Mouse (Mus musculus) adrenal gland, postnatal 25 days (tissue): ENCODE results near the gene Ttc30b. TPM values are rescaled to one million over a fixed set of nuclear protein-coding genes. Genes with fewer than 3 reads are reported as not detected.
"Not testable (repeated sequence)": the region's sequence is repeated elsewhere in the genome, so short reads cannot be mapped to it uniquely, and the experiment has no call there.

Source experiments
- DNase-seq: peaks from one replicate; pipeline ENCODE4 v3.0.0; 2021; ENCODE audit warnings: mixed read lengths
- long read RNA-seq: library from polyadenylated mRNA; stranded (forward); transcript quantifications from one replicate; pipeline ENCODE4 v2.0.0, GENCODE M21; 2021
- total RNA-seq: library from RNA; stranded (reverse); gene quantifications from 2 replicates; pipeline ENCODE4 v1.2.3, GENCODE M21; 2021

The Ttc30b gene
- total RNA-seq = 19.1 and 26.4 TPM in 2 replicates
- long read RNA-seq, transcript Ttc30b-201 (1 exons, 2,737 nt) = major isoform, 27 of 27 reads
- long read RNA-seq, partial matches to known transcripts = 0 of 27 reads
- long read RNA-seq, other reads (novel, unspliced or antisense) = 0 of 27 reads

DNA sequence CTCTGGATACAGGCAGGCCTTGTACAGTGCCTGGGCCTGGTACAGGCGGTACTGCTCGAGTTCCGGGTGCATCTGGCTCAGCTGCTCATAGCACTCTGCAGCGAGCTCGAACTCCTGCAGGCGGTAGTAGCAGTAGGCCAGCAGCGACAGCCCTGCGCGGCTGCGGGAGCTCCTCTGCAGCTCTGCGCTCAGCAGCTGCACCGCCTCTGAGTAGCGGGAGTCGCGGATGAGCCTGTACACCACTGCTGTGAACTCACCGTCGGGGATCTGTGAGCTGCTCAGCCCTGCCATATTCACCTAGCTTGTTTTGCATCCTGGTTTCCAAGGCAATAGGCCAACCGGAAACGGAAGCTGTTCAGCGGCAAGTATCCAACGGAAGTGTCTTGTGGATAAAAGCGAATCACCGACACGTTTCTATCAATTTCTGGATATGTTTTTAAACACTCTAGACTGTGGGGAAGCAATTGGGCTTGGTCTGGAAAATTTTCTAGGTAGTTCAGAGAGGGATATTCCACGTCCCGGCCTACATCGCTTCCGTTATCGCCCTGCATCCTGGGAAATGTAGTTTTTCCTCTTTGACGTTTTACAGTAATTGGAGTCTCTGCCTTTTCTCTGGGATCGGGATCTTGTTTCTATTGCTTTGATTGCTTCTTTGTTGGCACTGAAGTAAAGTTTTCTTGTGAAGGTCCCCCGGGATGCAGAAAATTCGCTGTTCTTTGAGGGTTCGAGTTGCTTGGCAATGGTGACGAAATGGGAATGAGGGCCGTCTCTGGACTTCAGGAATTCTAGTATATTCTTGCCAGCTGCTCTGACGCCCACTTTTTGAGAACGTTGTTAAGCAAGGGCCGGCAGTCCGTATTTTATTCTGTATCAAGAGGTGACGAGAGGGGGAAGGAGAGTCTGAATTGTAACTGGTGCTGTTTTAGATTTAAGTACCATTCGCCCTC lies at the start of gene Ttc30b:
Ttc30b (minus strand) TSS at position 469 of the 947 bp plus-strand sequence.
- DNase-seq = peak; percentile 70

DNA sequence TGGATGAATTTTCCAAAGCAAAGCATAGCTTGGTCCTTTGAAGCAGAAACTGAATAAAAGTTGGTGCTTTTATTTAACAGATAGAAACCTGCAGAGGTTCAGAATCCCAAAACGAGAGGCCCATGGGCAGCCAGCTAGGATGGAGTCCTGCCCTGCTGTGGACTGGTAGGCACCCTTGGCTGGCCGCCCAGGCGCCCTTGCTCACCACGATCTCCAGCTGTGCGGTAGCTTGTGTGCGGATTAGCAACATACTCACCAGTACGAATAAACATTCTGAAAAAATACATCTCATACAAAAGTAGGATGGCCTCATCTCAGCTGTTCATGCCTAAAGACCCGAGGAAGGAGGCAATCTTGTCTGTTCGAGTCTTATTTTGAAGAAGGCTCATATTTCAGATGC lies 49.4 kb upstream of the Ttc30b start:
- DNase-seq = no peak

DNA sequence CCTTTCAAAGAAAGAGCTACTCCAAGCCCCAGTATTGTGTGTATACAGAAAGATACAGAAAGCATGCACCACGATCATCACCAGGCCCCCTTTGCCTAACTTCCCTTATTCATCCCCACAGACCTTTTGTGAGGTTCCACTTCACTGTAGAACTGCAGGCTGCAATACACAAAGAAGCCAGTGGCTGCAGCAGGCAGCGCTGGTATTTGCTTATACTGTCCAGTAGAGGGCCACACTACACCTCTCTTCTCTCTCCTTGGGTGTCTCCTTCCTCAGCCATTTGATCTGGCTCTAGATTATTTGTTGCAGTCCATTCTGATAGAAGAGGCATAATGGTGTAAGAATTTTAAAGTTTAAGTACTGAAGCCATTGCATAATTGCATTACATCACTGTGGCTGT lies 46.7 kb upstream of the Ttc30b start:
- no peak for DNase-seq

DNA sequence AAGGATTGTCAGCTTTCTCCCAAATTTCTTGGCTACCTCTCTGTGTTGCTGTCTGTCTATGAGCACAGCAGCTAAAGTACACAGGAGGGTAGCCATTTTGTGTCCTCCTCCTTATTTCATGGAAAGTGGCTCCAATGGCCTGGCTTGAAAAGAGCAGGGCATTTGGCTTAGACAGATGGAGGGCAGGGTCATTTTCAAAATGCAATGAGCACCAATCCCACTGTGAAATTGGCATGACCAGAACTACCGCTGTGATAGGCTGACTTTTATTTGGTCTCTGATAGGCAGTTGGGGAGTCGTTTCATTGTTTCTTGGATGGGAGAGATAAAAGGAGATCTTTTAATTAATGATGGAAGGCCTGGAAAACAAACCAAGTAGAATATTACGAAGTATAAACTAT lies 45.5 kb upstream of the Ttc30b start:
- DNase-seq = no peak

DNA sequence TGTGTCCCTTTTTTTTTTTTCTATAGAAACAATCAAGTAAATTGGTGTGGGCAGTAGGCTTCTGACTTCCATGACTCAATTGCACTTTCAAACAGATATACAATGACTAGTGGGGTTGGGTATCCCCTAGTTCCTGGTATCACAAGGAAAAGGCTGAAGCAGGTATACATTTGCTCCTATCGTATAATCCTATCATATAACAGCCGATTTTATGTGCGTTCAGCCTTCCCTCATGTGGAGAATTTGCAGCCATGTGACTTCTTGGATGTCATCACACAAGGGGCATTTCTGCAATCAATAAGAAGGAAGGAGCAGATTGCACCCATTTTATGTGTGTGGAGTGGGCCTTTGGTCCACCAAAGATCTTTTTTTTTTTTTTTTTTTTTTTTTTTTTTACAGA lies 44.7 kb upstream of the Ttc30b start:
- no peak for DNase-seq

DNA sequence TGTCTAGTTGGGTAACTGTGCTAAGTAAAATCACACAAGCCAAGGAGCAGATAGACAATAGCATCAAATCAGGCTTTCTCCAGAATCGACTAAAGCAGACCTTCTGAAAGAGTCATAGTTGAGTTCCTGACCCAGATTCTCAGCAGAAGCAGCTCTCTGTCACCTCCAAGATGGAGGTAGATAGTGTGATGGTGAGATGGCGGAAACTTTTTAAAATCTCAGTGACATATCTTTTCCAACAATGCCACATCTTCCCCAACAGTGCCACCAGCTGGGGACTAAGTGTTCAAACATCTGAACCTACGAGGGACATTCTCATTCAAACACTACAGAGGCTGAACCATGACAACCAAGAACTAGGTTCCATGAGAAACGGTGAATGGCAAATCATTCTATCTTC lies 44.2 kb upstream of the Ttc30b start:
- no peak for DNase-seq

DNA sequence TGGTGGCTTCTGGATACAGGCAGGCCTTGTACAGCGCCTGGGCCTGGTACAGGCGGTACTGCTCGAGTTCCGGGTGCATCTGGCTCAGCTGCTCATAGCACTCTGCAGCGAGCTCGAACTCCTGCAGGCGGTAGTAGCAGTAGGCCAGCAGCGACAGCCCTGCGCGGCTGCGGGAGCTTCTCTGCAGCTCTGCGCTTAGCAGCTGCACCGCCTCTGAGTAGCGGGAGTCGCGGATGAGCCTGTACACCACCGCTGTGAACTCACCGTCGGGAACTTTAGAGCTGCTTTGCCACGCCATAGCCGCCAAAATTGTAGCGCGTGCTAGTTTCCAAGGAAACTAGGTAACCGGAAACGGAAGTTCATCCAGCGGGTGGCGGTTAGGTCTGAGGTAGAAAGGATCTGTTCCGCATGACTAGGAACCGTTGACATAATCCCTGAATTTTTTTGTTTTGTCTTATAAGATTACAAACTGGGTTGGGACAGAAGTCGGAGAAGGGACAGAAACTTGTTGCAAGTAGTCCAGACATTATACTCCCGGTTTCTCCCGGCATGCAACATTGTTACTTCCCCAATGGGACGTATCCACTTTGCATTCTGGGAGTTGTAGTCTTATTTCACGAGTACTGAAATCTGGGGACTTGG lies 43.2 kb upstream of the Ttc30b start, which contains the start of gene Ttc30a1:
Ttc30a1 (minus strand) TSS at position 528 of the 642 bp plus-strand sequence.
- DNase-seq = peak; percentile 60

DNA sequence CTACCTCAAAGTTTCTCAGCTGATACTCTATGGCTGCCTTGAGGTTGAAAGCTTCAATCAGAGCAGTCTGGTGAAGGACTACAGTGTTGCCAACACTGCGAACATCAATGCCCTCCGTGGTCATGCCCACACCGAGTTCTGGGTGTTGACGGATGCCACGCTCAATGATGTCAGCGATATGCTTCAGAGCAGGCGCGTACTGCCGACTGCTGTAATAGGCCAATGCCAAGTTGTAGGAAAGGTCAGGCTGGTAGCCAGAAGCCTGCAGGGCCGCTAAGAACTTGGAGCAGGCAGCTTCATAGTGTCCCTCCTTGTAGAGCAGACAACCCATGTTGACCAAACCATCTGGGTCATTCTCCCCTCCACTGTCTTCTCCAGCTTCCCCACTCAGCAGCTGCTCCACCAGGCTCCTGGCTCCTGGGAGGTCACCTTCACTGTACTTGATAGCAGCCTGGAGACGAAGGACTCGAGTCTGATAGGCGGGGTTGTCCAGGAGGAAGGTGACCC lies 42.6 kb upstream of the Ttc30b start:
- not testable (repeated sequence) for DNase-seq

DNA sequence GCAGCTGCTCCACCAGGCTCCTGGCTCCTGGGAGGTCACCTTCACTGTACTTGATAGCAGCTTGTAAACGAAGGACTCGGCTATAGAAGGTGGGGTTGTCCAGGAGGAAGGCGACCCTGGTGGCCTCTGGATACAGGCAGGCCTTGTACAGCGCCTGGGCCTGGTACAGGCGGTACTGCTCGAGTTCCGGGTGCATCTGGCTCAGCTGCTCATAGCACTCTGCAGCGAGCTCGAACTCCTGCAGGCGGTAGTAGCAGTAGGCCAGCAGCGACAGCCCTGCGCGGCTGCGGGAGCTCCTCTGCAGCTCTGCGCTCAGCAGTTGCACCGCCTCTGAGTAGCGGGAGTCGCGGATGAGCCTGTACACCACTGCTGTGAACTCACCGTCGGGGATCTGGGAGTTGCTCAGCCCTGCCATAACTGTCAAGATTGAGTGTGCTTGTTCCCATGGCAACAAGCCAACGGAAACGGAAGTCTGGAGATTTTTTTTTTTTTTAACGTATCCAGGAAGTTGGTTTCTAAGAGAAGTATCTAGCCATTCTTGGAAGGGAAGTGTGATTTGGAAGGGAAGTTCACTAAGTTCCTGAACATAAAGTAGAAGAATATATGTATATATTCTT lies 39.5 kb upstream of the Ttc30b start, which contains the start of gene Ttc30a2:
Ttc30a2 (minus strand) TSS at position 419 of the 617 bp plus-strand sequence.
- DNase-seq = not testable (repeated sequence)

DNA sequence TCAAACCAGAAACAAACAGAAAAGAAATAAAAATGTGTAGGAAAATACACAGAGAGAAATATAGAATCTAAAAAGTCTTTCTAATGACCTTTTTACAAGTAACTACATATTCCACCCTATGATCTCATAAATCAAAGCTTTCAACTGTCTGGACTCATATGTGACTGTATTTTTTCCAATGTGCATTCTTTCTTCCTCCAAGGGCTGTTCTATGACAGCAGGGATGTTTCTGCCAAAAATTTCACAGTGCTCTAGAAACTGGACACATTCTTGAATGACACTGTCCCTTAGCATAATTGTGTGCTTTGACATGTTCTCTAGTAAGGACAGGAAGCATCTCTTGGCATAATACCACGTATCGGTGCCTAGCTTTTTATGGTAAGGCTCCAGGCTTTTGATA lies 37.7 kb upstream of the Ttc30b start:
- DNase-seq = not testable (repeated sequence)

DNA sequence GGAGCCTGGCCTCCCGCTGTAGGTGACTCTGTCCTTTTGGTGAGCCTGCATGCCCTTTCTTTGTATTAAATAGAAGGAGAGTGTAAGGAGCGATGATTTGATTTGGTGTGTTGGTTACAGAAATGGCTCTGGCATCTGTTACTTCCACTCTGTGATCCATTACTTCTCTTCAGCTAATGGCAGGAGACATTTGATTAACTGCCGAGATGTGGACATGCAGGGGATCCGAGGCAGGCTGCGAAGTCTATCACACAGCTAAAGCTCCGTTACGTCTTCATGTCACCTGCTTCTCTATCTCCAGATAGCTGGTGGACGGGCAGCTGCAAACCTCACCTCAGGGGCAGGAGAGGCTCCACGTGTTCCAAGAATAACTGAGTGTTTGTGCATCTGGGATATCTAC lies 35.7 kb upstream of the Ttc30b start:
- DNase-seq = no peak

DNA sequence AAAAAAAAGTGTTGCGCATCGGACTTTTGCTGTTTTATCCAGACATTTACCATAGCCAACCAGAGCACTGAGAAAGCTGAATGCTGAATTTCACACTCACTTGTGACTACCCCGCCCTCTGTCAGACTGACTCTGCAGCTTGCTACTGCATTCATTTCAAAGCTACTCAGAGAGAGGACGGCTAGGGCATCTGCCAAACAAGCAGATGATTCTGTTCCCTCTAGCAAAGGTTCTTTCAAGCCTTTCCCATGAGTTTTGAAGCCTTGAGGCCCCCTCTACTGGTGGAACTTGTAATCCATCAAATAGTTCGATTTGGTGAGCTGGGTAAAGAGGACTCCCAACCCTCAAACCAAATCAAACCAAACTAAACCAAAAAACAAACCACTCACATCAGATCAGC lies 26.6 kb upstream of the Ttc30b start:
- DNase-seq = peak; percentile 31

DNA sequence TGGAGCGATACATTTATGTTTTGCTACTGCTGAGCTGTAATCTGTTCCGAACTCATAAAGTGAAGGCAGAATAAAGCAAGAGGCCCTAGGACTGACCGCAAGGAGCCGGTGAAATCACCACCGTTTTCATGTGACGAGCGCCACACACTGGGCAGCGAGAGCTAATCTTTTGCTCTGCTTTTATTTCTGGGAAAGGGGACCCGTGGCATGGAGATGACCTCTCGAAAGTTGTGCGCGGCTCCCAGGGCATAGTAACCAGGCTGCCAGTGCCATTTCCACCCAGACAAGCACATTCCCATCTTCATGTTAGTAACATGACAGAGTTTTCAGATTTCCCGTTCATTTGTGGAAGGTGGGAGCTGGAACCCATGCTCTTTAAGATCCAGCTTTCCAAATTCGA lies 26.1 kb upstream of the Ttc30b start:
- DNase-seq = peak; percentile 81

DNA sequence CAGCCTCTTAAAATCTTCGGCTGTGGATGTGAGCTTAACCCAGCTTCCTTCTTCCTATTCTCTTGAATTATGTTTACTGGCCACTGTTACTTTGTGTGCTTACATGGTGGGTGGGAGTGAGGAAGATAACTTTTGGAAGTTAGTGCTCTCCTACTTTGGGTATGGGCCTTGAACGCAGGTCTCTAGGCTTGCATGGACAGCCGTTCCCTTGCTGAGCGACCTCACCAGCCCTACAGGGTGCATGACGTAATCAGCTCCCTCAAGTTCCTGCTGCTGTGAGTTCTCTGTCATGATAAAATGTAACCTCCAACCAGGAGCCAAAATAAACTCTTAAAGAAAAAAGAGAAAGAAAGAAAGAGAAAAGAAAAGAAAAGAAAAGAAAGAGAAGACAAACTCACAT lies 25.7 kb upstream of the Ttc30b start:
- DNase-seq = no peak

DNA sequence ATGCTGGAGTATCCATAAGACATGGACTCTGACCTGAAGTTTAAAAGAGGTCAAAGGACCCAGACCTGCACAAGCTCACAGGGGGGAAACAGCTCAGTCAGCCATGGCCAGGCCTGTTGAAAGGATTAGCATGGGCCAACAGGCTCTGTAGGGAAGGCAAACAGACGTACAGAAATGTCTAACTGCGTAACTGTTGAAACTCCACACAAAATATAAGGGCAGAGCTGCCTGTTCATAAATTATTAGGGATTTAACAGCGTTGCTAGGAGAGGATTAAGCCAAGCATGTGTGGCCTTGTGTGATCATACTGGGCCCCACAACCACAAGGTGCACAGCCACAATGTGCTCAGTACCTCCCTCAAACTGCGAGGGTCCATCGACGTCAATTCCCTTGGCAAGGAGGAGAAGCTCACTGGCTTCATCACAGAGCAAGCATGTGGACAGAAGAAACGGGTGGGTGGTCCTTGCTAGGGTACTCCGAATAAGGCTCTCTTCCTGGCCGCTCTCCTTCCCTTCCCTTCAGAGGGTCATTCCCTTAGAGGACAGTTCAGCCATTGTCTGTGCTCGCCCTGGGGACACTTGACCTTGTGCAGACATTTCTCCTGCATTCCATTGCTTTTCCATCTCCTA lies 24.9 kb upstream of the Ttc30b start:
- no peak for DNase-seq

DNA sequence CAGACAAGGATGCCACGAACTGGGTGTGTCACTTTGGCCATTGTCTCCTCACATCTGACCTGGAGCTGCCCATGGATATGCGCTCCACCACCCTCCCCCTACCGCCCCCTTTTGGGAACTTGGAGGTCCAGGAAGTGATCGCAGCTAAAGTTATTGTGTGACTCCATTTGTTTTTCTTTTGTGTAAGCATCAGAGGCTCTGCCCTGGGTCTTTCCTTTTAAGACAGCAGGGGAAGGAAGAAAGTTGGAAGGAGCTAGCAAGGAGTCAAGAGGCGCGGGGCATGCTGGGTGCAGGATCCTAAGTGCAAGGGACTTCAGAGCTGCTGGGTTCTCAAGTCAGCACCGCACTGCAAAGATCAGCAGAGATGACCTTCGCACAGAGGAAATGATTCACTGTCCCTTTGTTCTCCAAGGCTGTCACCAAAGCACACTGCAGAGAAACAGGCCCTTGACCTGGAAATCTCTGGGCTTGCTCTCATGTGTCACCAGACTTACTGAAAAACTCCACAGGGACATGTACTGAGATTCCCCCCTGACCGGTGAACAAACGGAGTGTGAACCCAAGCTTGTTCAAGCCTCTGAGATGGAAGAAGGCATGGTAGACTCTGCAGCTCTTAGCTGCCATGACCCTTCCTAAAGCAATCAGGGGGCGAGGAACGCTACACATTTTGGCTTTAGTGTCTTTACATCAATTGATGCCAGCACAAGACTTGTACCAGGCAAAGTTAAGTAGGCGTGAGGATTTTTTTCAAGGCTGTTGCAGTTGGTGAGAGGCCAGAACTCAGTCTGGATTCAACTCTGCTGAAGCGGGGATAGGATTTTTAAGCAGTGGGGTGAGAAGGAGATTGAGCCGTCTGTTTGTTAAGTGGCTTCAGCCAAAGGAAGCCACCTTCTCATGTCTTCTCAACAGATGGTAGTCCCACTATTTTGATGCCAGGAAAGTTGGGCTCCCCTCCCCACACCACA lies 22.3 kb upstream of the Ttc30b start:
- peak; percentile 52 for DNase-seq

DNA sequence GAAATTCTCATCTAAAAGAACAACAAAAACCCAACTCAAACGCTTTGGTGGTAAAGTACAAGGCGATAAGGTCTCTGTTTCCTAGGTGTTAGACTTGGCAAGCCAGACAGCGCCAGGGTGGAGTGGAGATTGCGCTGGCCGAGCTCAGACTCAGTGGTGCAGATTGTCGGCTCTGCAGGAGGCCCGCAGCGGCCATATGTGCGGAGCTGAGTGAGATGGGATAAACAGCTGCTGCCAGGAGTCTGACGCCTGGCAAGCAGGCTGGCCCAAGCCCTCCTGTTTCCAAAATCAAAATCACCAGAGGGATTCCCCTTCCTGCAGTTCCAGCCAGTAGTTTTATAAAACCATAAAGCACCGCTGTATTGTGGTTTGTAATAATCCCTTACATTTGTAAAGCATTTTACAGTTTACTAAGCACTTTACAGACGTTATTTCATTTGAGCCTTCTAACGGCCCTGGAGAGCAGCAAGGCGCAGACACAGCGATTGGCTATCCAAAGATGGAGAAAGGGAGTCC lies 21.5 kb upstream of the Ttc30b start:
- peak; percentile 16 for DNase-seq

DNA sequence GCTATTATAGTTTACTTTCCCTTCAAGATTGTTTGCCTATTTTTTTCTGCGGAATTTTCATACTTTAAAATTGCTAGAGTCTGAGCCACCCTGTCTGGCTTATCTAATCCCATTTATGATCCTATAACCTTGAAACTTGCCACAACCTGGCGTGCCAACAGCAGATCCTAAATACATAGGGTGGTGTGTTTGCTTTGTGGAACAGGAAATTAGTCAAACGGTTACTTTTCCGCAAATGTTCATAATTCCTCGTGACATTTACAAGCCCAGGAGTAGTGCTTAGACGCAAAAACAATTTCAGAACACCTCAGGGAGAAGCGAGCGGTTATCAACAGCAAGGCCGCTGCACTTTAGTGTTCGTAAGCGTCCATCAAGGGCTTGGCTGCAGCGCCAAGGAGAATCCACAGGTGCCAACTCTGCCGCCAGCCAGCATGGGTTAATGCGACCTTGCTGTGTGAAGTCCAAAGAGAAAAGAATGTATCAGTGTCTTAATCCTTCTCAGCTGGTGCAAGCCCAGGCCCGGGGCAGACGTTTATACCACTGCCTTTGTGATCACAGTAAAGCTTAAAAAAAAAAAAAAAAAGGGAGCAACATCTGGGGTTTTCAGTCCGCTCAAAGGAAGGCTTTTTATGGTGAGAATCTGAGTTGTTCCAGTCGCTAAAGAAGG lies 20.9 kb upstream of the Ttc30b start:
- peak; percentile 26 for DNase-seq

DNA sequence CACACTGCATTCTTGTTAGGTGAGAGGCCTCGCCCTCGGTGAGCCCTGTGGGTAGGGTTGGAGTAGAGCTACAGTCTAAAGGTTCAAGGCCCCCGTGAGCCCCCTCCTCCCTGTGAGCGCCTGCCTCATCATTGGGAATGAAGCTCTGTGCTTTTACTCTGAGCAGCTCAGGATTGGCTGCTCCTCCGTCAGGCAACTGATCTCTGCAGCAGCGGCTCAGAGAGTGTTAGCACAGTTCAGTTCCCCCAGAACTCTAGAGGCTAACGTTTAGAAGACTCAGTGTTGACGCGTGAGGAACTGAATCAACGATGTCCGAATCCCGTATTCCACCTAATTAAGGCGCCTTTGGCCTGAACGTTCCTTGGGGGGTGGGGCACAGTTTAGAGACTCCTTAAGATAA lies 17.3 kb upstream of the Ttc30b start:
- no peak for DNase-seq

DNA sequence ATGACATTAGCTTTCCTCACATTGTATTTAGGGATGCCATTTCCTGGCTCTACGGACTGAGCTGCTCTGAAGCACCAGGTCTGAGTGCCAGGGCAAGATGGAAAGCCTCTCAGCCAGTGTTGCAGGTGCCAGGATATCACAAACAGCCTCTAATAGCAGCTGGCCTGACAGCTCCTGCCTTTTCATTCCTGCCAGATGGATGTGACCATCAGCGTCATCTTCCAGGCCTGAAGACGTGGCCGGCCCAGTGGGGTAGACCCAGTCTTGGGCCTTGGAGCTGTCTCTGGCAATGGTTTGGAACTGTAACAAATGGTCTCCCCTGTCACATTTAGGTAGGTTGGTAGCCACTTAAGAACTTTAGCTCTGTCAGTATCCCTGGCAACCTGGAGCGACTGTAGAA lies 14.9 kb upstream of the Ttc30b start:
- no peak for DNase-seq
